Mouse (Mus musculus) kidney, embryonic 16.5 days (tissue): ENCODE data around the gene B3galt1. TPM values are rescaled to one million over a fixed set of nuclear protein-coding genes. Genes with fewer than 3 reads are reported as not detected.

Experiments
- ATAC-seq: fragments of 200-750 bp; cut with Nextera tagmentation; 2 replicates; pipeline ENCODE4 v1.8.0; 2017; ENCODE audit warnings: moderate TSS enrichment; ENCODE audit not compliant: low FRiP score, low TSS enrichment
- H3K27ac ChIP-seq: fragments of 300-500 bp; sonication (generic); 2 replicates; pipeline ENCODE4 v1.5.1; 2014; ENCODE audit warnings: low read length
- H3K27me3 ChIP-seq: fragments of 300-500 bp; sonication (generic); 2 replicates; pipeline ENCODE4 v1.6.1; 2014; ENCODE audit warnings: low read length, control low read depth, mixed read lengths; ENCODE audit not compliant: insufficient read depth
- H3K36me3 ChIP-seq: fragments of 300-500 bp; sonication (generic); 2 replicates; pipeline ENCODE4 v1.6.1; 2014; ENCODE audit warnings: low read length, control low read depth, mixed read lengths; ENCODE audit not compliant: insufficient read depth
- H3K4me1 ChIP-seq: fragments of 300-500 bp; sonication (generic); 2 replicates; pipeline ENCODE4 v1.6.1; 2014; ENCODE audit warnings: low read length, control low read depth, mixed read lengths; ENCODE audit not compliant: insufficient read depth
- H3K4me2 ChIP-seq: fragments of 300-500 bp; sonication (generic); replicated peaks from 2 replicates; pipeline ENCODE4 v1.6.1; 2014; ENCODE audit warnings: low read depth, low read length
- H3K4me3 ChIP-seq: fragments of 300-500 bp; sonication (generic); 2 replicates; pipeline ENCODE4 v1.5.1; 2014; ENCODE audit warnings: mild to moderate bottlenecking, low read length
- H3K9ac ChIP-seq: fragments of 300-500 bp; sonication (generic); replicated peaks from 2 replicates; pipeline ENCODE4 v1.6.1; 2014; ENCODE audit warnings: low read length
- H3K9me3 ChIP-seq: fragments of 300-500 bp; sonication (generic); 2 replicates; pipeline ENCODE4 v1.6.1; 2016; ENCODE audit warnings: low read length, control low read depth
- WGBS: fragments of 180-500 bp; shearing (Covaris S2); extraction: QIAGEN DNeasy Blood & Tissue Kit; methylation state at CpG from one replicate; pipeline ENCODE4 v1.1.7; 2014; 5-methylcytosine and 5-hydroxymethylcytosine counted together
- microRNA-seq: library from miRNA; unstranded; fragments of <30 nt; microRNA quantifications from one replicate; pipeline ENCODE4, GENCODE M21; 2016
- polyA plus RNA-seq: library from polyadenylated mRNA; unstranded; fragments of >200 nt; fragmentation: Nextera tagmentation; extraction: Ambion mirVana; gene quantifications from 2 replicates; pipeline ENCODE4 v1.2.1, GENCODE M21; 2015

B3galt1 gene
- polyA plus RNA-seq, 1 experiment from 2014 or later = 4.9 TPM

DNA sequence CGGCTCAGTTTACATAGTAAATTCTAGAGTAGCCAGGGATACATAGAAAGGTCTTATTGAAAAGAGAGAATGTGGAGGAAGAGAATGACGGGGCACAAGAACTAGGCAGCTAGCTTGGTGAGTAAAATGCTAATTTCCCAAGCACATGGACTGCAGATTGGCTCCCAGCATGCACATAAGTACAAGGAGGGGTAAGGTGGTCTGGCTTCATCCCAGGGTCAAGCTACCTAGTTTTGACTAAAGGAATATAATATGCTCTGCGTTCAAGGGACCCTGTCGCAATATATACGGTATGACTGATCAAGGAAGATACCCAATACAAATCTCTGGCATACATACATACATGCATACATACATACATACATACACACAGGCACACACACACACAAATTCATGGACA, 594.1 kb downstream of the B3galt1 start:
- ATAC-seq = no peak

GRCm38 (mm10) chr2:68160566-68160965, 594.9 kb downstream of the B3galt1 start:
- Histone ChIP-seq H3K4me1 (no peaks in the 10 kb centered on the region), H3K9me3 (no peaks in the 10 kb centered on the region), H3K27ac (no peak overlapping the region), H3K36me3 (no peaks in the 10 kb centered on the region), H3K27me3 (no peaks in the 10 kb centered on the region), H3K4me3 (no peak overlapping the region), H3K9ac (no peak overlapping the region), H3K4me2 (no peak overlapping the region)
- WGBS = 95% methylated on average over 2 of the region's 2 CpGs
- no peak for ATAC-seq

More for the DNA sequence above, 594.1 kb downstream of the B3galt1 start:
- no peaks in the 10 kb centered on the region for H3K9me3 ChIP-seq
- no peak overlapping the region for H3K9ac ChIP-seq
- no peaks in the 10 kb centered on the region for H3K4me1 ChIP-seq
- no peaks in the 10 kb centered on the region for H3K36me3 ChIP-seq
- H3K4me2 ChIP-seq = no peak overlapping the region
- no peak overlapping the region for H3K27ac ChIP-seq
- H3K4me3 ChIP-seq = no peak overlapping the region
- WGBS = 90% methylated on average over 5 of the region's 5 CpGs
- H3K27me3 ChIP-seq = no peaks in the 10 kb centered on the region

GRCm38 (mm10) chr2:68162012-68162411, 596.3 kb downstream of the B3galt1 start:
- no peaks in the 10 kb centered on the region for H3K36me3 ChIP-seq
- H3K4me2 ChIP-seq = no peak overlapping the region
- no peaks in the 10 kb centered on the region for H3K27me3 ChIP-seq
- H3K4me1 ChIP-seq = no peaks in the 10 kb centered on the region
- no peaks in the 10 kb centered on the region for H3K9me3 ChIP-seq
- no peak for ATAC-seq
- H3K27ac ChIP-seq = no peak overlapping the region
- H3K4me3 ChIP-seq = no peak overlapping the region
- WGBS = 78% methylated on average over 4 of the region's 4 CpGs
- no peak overlapping the region for H3K9ac ChIP-seq

GRCm38 (mm10) chr2:68171306-68171705, 605.6 kb downstream of the B3galt1 start:
- 66% methylated on average over 10 of the region's 10 CpGs for WGBS
- no peaks in the 10 kb centered on the region for H3K27me3 ChIP-seq
- H3K9me3 ChIP-seq = no peaks in the 10 kb centered on the region
- H3K27ac ChIP-seq = no peak overlapping the region
- H3K4me3 ChIP-seq = no peak overlapping the region
- no peak for ATAC-seq
- no peaks in the 10 kb centered on the region for H3K4me1 ChIP-seq
- no peak overlapping the region for H3K9ac ChIP-seq
- H3K36me3 ChIP-seq = no peaks in the 10 kb centered on the region
- H3K4me2 ChIP-seq = no peak overlapping the region

Small RNAs within 50 kb of the gene (microRNA-seq; reads per million reads assigned to microRNA genes)
- gene Mir6335 (not detected), gene Mir7224 (1.3 reads per million)

Other genes starting within 250 kb of the B3galt1 start
- gene Gm21830, start 152.1 kb upstream of the B3galt1 start, polyA plus RNA-seq = not detected in 2 replicates
- not detected in 2 replicates for gene Gm26727, start 132.7 kb upstream of the B3galt1 start, polyA plus RNA-seq
- 0.01 TPM in 1 of 2 replicates, not detected in the other for gene Xirp2, start 119.9 kb upstream of the B3galt1 start, polyA plus RNA-seq